Mouse (Mus musculus): ENCODE data around the gene Ginm1. TPM values are rescaled to one million over a fixed set of nuclear protein-coding genes. Genes with fewer than 3 reads are reported as not detected.
"Not testable (repeated sequence)": the region's sequence is repeated elsewhere in the genome, so short reads cannot be mapped to it uniquely, and the experiment has no call there.

Ginm1 gene
- total RNA-seq, 1 experiment from 2014 or later = 88.5 TPM

DNA sequence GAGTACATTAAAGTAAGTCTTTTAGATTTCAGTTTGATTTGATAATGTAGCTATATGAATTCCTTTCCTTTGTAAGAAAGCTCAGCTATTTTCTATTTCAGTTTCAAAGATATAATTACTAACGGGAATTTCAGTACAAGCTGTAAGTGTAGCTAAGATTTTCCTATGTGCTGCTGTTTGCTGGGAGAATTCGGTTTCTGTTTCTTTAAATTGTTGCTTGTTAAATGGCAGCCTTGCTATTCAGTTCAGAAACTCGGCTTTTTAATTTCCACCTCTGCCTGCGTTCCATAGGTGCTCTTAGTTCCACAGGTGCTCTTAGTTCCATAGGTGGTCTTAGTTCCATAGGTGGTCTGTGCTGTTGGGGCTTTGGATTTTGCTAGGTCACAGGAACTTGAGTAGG is 26.5 kb upstream of the Ginm1 start:
- ATAC-seq (ENCODE audit: extremely low read depth, insufficient number of reproducible peaks, low FRiP score, poor library complexity, severe bottlenecking) = no peak

DNA sequence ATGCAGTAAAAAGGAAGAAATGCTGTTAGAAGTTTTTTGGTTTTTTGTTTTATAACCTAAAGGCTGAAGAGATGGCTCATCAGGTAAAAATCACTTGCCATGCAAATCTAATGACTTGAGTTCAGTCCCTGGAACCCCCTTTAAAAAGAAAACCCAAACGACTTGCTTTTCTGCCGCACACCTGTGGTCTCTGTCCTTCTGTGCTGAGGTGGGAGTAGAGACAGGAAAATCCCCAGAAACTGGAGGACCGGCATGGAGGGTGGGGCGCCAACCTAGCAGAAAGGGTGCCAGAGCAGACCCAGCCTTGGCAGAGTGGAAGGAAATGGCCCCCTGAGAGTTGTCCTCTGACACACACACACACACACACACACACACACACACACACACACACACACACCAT is 26.1 kb upstream of the Ginm1 start:
- no peak for ATAC-seq (ENCODE audit: extremely low read depth, insufficient number of reproducible peaks, low FRiP score, poor library complexity, severe bottlenecking)

DNA sequence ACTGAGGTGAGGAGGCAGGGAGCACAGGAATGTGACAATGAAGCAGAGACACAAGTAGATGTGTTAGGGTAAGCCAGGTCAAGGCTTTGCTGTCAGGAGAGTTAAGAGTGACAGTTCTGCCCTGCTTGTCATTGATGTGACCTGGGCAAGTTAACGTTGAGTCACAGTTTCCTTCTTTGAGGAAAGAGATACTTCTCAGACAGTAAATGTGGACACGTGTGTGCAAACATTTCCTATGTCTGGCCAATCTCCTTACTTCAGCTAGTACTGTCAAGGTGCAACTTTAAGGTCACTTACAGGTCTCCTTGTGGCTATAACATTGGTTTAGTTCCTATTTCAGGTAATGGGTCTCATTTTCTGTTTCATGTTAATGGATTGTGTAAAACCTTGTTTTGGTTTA is 23.9 kb upstream of the Ginm1 start:
- no peak for ATAC-seq (ENCODE audit: extremely low read depth, insufficient number of reproducible peaks, low FRiP score, poor library complexity, severe bottlenecking)

DNA sequence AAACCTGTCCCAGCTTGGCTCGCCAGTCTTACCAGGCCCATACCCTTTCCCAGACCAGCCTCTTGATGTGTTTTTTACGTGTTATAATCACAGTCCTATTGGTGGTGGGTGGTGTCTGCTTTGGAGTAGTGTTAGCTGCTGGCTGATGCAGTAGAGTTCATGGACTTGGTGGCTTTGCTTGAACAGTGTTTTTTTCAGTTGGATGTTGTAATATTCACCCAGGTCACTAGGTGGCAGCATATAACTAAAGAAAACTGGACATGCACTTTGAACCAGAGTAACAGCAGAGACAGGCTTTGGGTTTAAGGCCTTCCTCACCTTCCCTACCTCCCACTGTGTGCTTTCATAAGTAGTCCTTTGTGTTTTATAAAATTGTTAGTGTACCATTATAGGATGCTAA is 17.3 kb upstream of the Ginm1 start:
- ATAC-seq (ENCODE audit: extremely low read depth, insufficient number of reproducible peaks, low FRiP score, poor library complexity, severe bottlenecking) = peak; percentile 84

DNA sequence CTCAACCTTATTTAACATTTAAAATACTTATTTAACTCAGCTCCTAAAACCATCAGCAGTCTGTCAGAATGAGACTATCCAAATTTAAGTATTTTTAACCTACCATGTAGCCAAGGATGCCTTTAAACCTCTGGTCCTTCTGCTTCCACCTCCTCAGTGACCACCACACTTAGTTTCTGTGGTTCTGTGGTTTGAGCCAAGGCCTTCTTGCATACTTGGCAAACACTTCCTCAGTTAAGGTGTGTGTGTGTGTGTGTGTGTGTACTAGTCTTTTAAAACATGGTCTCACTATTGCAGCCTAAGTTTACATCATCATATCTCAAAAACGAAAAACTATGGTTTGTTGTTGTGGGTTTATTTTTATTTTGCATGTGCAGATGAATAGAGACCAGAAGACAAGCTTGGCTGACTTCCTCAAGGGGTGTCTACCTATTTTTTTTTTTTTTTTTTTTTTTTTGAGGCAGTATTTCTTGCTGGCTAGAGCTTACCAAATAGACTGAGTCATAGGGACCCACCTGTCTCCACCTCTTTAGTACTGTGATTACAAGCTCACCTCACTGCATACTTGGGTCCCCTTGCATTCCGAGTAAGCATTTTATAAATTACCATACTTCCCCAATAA is 10.0 kb upstream of the Ginm1 start:
- no peak for ATAC-seq (ENCODE audit: extremely low read depth, insufficient number of reproducible peaks, low FRiP score, poor library complexity, severe bottlenecking)

DNA sequence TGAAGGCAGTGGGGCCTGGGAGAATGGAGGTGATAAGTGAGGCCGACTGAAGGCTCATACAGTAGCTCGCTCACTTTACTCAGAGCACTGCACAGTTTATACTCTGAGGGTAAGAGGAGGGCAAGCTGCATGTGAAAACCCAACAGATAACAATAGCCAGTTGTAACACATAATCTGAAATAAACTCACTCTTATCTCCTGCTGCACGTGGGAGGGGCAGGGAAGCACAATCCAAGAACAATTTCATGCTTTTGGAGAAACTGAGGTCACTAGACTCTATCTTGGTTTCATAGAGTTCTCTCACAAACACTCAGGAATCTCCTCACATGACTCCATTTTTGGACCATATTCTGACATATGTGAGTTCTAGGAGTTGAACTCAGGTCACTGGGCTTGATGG is 8.6 kb upstream of the Ginm1 start:
- no peak for ATAC-seq (ENCODE audit: extremely low read depth, insufficient number of reproducible peaks, low FRiP score, poor library complexity, severe bottlenecking)

DNA sequence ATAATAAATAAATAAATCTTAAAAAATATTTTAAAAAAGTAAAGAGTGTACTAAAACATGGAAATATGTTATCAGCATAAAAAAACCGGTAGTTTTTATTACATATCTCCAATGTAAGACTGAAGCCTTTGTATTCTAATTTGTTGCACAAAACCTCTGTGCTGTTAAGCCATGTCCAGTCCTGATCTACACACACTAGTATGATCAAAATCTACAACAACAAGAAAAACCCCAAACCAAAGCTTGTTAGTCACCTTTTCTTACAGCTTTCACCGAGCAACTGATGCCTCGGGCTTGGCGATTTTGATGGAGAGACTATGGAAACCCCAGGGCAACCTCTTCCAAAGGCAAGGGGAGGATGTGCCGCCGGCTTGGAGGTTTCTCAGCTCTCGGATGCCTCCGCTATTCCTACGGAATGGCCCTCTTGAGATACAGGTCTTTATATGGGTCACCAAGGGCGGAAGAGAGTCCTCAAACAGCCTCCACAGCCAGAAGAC is 322 bp downstream of the Ginm1 start:
- no peak for ATAC-seq (ENCODE audit: extremely low read depth, insufficient number of reproducible peaks, low FRiP score, poor library complexity, severe bottlenecking)

DNA sequence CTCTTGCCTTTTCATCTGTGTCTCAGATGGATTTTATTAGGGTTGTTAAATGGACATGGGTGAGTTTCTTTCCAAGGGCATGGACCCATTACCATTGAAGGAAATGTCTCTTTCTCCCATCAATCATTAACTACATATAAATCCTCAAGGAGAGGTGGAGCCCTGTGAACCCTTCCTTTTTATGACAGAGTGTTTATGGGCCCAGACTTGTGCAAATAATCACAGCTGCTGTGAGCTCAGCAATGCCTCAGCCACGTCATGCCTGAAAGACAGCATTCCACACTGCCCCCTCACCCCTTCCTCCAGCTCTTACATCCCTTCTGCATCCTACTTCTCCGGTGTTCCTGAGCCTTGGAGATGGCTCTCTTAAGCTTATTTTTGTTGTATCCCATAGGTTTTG is 5.3 kb downstream of the Ginm1 start:
- ATAC-seq (ENCODE audit: extremely low read depth, insufficient number of reproducible peaks, low FRiP score, poor library complexity, severe bottlenecking) = no peak

DNA sequence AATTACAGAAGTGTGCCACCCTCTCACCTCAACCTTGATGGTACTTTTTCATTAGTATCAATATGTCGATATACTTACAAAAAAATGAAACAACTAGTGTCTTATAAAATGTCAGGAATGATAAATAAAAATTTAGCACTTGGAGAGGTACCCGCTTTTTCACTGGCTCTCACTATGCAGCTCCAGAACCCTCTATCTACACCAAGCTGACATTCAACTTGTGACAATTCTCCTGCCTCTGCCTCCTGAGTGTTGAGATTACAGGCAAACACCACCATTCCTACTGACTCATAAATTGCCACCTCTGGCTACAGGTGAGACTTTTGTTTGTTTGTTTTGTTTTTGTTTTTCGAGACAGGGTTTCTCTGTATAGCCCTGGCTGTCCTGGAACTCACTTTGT is 11.4 kb downstream of the Ginm1 start:
- ATAC-seq (ENCODE audit: extremely low read depth, insufficient number of reproducible peaks, low FRiP score, poor library complexity, severe bottlenecking) = no peak

DNA sequence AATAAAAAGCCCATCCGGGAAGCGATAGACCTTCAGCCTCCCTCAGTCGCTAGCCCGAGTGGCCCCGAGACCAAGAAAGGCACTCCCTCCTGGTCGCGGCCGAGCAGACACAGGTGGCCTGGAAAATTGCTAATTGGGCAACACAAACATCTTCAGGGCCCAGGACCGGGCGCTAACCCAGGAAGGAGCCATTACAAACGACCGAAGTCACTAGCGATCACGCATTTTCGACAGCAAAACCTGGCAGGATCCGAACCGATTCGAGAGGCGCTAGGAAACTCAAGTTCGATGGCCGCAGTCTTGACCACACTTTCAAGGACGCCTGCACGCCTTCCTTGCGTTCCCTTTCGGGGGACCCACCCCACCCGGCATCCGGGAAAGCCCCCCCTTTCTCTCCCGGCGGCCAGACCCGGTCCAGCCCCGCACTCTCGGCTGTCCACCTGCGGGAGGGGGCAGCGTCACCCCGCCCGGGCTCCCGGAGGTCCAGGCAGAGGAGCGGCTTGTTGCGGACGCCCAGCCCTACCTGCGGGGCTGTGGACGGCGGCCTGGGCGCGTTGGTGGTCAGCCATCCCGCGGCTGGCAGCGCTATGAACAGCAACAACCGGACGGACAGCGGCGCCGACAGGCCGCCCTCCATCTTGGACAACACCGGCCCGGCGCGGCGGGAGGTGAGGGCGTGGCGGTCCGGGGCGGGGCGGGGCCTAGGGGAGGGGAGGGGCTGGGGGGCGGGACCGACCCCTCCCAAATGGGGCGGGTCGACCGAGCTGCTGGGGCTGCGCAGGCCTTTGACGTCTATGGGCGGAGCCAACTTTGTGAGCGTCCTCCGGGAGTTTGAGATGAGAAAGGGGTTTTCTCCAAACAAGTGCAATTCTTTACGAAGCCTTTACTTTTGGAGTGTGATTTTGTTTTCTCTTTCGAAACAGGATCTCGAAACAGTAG is 12.1 kb downstream of the Ginm1 start:
- ATAC-seq (ENCODE audit: extremely low read depth, insufficient number of reproducible peaks, low FRiP score, poor library complexity, severe bottlenecking) = peak; percentile 91

DNA sequence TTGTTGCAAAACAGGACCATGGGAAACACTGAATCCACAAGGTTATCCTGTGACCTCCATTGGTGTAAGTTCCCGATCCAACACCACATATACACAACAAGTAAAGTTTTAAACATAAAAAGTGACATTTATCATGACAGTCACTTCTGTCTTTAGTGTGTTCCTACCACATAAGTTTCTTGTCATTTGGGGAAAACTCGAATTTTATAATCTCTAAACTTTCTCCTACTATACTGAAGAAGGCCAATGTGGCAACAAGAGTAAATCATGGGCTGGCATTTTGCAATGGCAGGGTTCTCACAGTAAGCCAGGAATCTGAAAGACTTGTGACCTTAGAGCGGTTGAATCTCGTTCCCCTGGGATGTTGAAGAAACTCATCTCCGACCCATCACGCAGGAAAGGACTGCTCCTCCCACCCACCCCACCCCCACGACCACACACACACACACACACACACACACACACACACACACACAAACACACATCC is 12.8 kb downstream of the Ginm1 start:
- ATAC-seq (ENCODE audit: extremely low read depth, insufficient number of reproducible peaks, low FRiP score, poor library complexity, severe bottlenecking) = no peak

DNA sequence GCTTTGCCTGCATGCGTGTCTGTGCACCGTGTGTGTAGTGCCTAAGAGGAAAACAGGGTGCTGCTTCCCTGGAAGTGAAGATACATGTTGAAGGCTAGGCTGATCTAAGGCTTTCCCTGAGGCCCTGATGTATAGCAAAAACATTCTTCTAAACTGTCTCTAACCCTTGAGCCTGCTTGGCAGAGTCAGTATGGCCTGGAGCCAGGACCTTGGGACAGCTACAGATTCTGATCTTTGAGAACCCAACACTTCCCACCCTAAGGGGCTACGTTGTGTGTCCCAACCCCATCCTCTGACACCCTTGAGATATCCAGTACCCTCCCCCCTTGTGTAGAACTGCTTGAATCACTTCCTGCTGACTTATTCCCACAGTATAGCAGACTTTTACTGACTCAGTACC is 14.3 kb downstream of the Ginm1 start:
- ATAC-seq (ENCODE audit: extremely low read depth, insufficient number of reproducible peaks, low FRiP score, poor library complexity, severe bottlenecking) = no peak

DNA sequence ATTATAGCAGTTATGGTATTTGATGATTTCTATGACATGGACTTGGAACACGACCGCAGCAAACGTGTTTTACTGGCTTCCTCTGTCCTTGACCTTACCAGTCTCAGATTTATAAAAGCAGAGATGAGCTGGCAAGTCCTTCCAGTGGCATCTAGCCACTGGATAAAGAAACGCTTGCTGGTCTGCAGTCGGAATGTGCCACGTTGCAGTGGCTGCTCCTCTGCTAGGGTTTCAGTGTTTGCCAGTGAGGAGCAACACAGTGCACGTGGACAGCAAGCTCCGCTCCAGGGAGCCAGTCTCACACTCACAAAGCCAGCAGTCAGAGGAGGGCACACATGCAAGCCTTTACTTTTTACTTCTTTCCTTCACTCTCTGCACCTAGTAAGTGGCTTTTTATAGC is 17.2 kb downstream of the Ginm1 start:
- no peak for ATAC-seq (ENCODE audit: extremely low read depth, insufficient number of reproducible peaks, low FRiP score, poor library complexity, severe bottlenecking)

DNA sequence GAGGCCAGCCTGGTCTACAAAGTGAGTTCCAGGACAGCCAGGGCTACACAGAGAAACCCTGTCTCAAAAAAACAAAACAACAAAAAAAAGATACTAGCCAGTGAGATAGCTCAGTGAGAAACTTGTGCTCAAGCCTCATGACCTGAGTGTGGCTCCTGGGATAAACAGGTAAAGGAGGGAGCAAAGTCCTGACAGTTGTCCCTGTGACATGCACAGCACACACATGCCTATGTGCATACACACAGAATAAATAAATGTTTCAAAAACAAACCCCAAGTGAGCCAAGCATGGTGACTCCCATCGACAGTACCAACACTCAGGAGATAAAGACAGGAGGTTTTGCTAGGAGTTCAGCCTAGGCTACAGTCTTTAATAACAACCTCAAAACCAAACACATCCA is 19.9 kb downstream of the Ginm1 start:
- no peak for ATAC-seq (ENCODE audit: extremely low read depth, insufficient number of reproducible peaks, low FRiP score, poor library complexity, severe bottlenecking)

DNA sequence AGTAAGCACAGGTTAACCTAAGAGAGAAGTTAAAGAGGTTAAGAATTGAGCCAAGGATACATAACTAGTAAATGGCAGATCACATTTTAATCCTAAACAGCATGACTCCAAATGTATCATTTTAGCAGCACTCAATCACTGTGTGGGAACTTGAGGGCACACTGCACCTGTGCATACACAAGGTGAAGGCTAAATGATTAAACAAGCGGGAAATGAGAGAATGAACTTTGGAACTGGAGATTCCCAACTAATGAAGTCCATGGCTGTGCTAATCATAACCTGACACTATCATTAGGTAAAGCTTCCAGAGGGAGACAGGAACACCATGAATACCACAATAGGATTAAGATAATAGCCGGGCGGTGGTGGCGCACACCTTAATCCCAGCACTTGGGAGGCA is 20.3 kb downstream of the Ginm1 start:
- no peak for ATAC-seq (ENCODE audit: extremely low read depth, insufficient number of reproducible peaks, low FRiP score, poor library complexity, severe bottlenecking)

DNA sequence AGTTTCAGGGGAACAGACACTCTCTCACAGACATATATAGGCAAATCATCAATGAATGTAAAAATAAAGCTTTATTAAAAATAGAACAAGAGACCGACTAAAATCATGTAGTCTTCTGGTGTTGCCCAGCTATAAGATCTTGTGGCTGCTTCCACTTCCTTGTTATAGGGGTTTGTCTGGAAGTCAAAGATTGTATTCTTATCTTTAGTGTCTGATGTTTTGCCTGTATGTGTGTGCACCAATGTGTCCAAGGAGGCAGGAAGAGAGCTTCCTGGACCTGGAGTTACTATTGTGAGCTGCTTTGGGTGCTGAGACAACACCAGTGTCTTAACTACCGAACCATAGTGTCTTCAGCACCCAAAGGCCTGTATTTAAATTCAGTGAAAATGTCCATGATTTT is 35.1 kb downstream of the Ginm1 start:
- ATAC-seq (ENCODE audit: extremely low read depth, insufficient number of reproducible peaks, low FRiP score, poor library complexity, severe bottlenecking) = no peak

DNA sequence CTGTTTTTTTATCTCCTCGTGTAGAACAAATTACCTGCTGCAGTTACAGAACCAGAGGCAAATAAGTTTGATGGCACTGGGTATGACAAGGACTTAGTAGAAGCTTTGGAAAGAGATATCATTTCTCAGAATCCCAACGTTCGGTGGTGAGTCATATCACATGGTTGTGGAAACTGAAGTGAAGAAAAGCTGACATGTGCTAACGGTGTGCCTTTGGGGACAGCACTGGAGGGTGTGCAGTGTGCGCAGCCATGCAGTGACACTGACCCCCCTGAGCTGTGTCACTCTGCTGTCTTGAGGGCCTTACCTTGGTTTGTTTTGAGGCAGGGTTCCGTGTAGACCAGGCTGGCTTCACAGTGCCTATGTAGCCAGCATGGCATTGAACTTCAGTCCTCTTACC is 43.9 kb downstream of the Ginm1 start:
- ATAC-seq (ENCODE audit: extremely low read depth, insufficient number of reproducible peaks, low FRiP score, poor library complexity, severe bottlenecking) = no peak

DNA sequence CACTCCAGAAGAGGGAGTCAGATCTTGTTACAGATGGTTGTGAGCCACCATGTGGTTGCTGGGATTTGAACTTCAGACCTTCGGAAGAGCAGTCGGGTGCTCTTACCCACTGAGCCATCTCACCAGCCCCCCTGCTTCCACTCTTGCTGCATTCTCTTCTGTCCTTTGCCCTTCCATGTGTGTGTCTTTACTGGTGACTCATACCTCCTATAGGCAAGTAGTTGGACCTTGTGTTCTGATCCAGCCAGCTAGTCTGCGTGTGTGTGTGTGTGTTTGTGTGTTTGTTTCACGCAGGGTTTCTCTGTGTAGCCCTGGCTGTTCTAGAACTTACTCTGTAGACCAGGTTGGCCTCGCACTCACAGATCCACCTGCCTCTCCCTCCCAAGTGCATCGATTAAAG is 47.1 kb downstream of the Ginm1 start:
- ATAC-seq (ENCODE audit: extremely low read depth, insufficient number of reproducible peaks, low FRiP score, poor library complexity, severe bottlenecking) = not testable (repeated sequence)

DNA sequence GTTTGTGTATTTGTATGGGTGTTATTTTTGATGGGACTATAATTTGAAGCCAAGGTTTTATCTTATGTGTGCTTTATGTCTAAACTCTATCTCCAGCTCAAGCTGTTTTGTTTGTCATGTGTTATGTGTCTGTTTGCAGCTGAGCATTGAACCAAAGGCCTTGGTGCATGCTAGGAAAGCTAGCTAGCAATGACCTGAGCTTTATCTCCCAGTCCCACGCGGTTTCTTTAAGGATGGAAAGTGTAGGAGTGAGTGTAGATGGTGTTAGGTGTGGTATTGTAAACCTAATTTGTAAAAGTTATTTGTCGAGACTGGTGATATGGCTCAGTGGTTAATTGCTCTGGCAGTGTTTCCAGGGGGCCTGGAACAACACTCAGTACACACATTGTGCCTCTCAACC is 54.7 kb downstream of the Ginm1 start:
- ATAC-seq (ENCODE audit: extremely low read depth, insufficient number of reproducible peaks, low FRiP score, poor library complexity, severe bottlenecking) = no peak

DNA sequence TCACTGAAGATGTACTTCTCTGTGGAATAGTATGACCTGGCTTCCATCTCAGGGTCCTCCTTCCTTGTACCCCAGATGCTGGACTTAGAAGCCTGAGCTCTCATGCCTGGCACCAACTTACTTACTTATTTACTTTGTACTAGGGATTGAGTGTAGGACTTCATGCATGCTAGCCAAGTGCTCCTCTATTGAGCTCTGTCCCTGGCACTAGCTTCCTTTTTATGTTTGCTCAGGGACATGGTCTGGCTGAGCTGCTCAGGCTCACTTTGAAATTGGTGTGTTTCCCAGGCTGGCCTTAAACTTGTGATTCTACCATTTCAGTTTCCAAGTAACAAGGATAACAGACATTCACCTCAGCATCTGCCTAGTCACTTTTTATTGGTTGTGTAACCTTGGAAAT is 55.5 kb downstream of the Ginm1 start:
- ATAC-seq (ENCODE audit: extremely low read depth, insufficient number of reproducible peaks, low FRiP score, poor library complexity, severe bottlenecking) = no peak

Measured in neutrophil, adult 5-6 weeks (primary cell).